Mouse (Mus musculus): ENCODE results near the gene Bco1. TPM values are rescaled to one million over a fixed set of nuclear protein-coding genes. Genes with fewer than 3 reads are reported as not detected.

Bco1 gene
- polyA plus RNA-seq, 1 experiment from 2014 or later: 0.11 TPM

GRCm38 (mm10) chr8:117125854-117126253 lies 30.2 kb downstream of the Bco1 start:
- H3K27ac ChIP-seq (ENCODE audit: low read length): no peak overlapping the region
- no peaks in the 10 kb centered on the region for H3K9me3 ChIP-seq (ENCODE audit: control insufficient read depth, low read length)
- no peak overlapping the region for H3K9ac ChIP-seq (replicated peaks; ENCODE audit: low read depth, low read length)
- H3K4me2 ChIP-seq (ENCODE audit: low read length): no peak overlapping the region
- no peak for ATAC-seq
- H3K36me3 ChIP-seq (ENCODE audit: control insufficient read depth, insufficient read depth): no peaks in the 10 kb centered on the region
- 96% methylated on average over 3 of the region's 3 CpGs for WGBS
- H3K27me3 ChIP-seq (replicated peaks; ENCODE audit: control insufficient read depth, insufficient read depth, low read length): no peaks in the 10 kb centered on the region
- H3K4me3 ChIP-seq (replicated peaks; ENCODE audit: low read length): no peak overlapping the region
- H3K4me1 ChIP-seq (replicated peaks; ENCODE audit: control insufficient read depth, insufficient read depth, low read length): no peaks in the 10 kb centered on the region

GRCm38 (mm10) chr8:117126411-117126810 lies 30.8 kb downstream of the Bco1 start:
- Histone ChIP-seq H3K36me3 (ENCODE audit: control insufficient read depth, insufficient read depth) (no peaks in the 10 kb centered on the region), H3K4me2 (ENCODE audit: low read length) (no peak overlapping the region), H3K9me3 (ENCODE audit: control insufficient read depth, low read length) (no peaks in the 10 kb centered on the region), H3K27ac (ENCODE audit: low read length) (no peak overlapping the region), H3K27me3 (replicated peaks; ENCODE audit: control insufficient read depth, insufficient read depth, low read length) (no peaks in the 10 kb centered on the region), H3K4me3 (replicated peaks; ENCODE audit: low read length) (no peak overlapping the region), H3K4me1 (replicated peaks; ENCODE audit: control insufficient read depth, insufficient read depth, low read length) (no peaks in the 10 kb centered on the region), H3K9ac (replicated peaks; ENCODE audit: low read depth, low read length) (no peak overlapping the region)
- 95% methylated on average over 3 of the region's 3 CpGs for WGBS
- ATAC-seq: no peak

- Histone ChIP-seq H3K27ac (ENCODE audit: low read length) (no peak overlapping the region), H3K4me3 (replicated peaks; ENCODE audit: low read length) (no peak overlapping the region), H3K4me2 (ENCODE audit: low read length) (no peak overlapping the region), H3K27me3 (replicated peaks; ENCODE audit: control insufficient read depth, insufficient read depth, low read length) (no peaks in the 10 kb centered on the region), H3K4me1 (replicated peaks; ENCODE audit: control insufficient read depth, insufficient read depth, low read length) (no peaks in the 10 kb centered on the region), H3K36me3 (ENCODE audit: control insufficient read depth, insufficient read depth) (no peaks in the 10 kb centered on the region), H3K9me3 (ENCODE audit: control insufficient read depth, low read length) (no peaks in the 10 kb centered on the region), H3K9ac (replicated peaks; ENCODE audit: low read depth, low read length) (no peak overlapping the region)
- ATAC-seq: no peak
- WGBS: 85% methylated on average over 8 of the region's 8 CpGs
Observed at GRCm38 (mm10) chr8:117127063-117127462, 31.4 kb downstream of the Bco1 start.

- Histone ChIP-seq H3K36me3 (ENCODE audit: control insufficient read depth, insufficient read depth) (no peaks in the 10 kb centered on the region), H3K4me2 (ENCODE audit: low read length) (no peak overlapping the region), H3K4me1 (replicated peaks; ENCODE audit: control insufficient read depth, insufficient read depth, low read length) (no peaks in the 10 kb centered on the region), H3K27me3 (replicated peaks; ENCODE audit: control insufficient read depth, insufficient read depth, low read length) (no peaks in the 10 kb centered on the region), H3K27ac (ENCODE audit: low read length) (no peak overlapping the region), H3K4me3 (replicated peaks; ENCODE audit: low read length) (no peak overlapping the region), H3K9ac (replicated peaks; ENCODE audit: low read depth, low read length) (no peak overlapping the region), H3K9me3 (ENCODE audit: control insufficient read depth, low read length) (no peaks in the 10 kb centered on the region)
- 92% methylated on average over 3 of the region's 3 CpGs for WGBS
- ATAC-seq: no peak
Observed at GRCm38 (mm10) chr8:117133702-117134101, 38.0 kb downstream of the Bco1 start.

- Histone ChIP-seq H3K9me3 (ENCODE audit: control insufficient read depth, low read length) (no peaks in the 10 kb centered on the region), H3K36me3 (ENCODE audit: control insufficient read depth, insufficient read depth) (no peaks in the 10 kb centered on the region), H3K27me3 (replicated peaks; ENCODE audit: control insufficient read depth, insufficient read depth, low read length) (no peaks in the 10 kb centered on the region), H3K9ac (replicated peaks; ENCODE audit: low read depth, low read length) (no peak overlapping the region), H3K27ac (ENCODE audit: low read length) (no peak overlapping the region), H3K4me1 (replicated peaks; ENCODE audit: control insufficient read depth, insufficient read depth, low read length) (no peaks in the 10 kb centered on the region), H3K4me2 (ENCODE audit: low read length) (no peak overlapping the region), H3K4me3 (replicated peaks; ENCODE audit: low read length) (no peak overlapping the region)
- ATAC-seq: no peak
- WGBS: 26% methylated on average over 4 of the region's 4 CpGs
Observed at GRCm38 (mm10) chr8:117136351-117136750, 40.7 kb downstream of the Bco1 start.

GRCm38 (mm10) chr8:117136763-117137162 lies 41.1 kb downstream of the Bco1 start:
- H3K4me2 ChIP-seq (ENCODE audit: low read length): no peak overlapping the region
- H3K9me3 ChIP-seq (ENCODE audit: control insufficient read depth, low read length): no peaks in the 10 kb centered on the region
- WGBS: 69% methylated on average over 2 of the region's 2 CpGs
- H3K36me3 ChIP-seq (ENCODE audit: control insufficient read depth, insufficient read depth): no peaks in the 10 kb centered on the region
- no peak overlapping the region for H3K27ac ChIP-seq (ENCODE audit: low read length)
- H3K27me3 ChIP-seq (replicated peaks; ENCODE audit: control insufficient read depth, insufficient read depth, low read length): no peaks in the 10 kb centered on the region
- no peak overlapping the region for H3K9ac ChIP-seq (replicated peaks; ENCODE audit: low read depth, low read length)
- H3K4me1 ChIP-seq (replicated peaks; ENCODE audit: control insufficient read depth, insufficient read depth, low read length): no peaks in the 10 kb centered on the region
- no peak for ATAC-seq
- no peak overlapping the region for H3K4me3 ChIP-seq (replicated peaks; ENCODE audit: low read length)

- Histone ChIP-seq H3K4me2 (ENCODE audit: low read length) (no peak overlapping the region), H3K9me3 (ENCODE audit: control insufficient read depth, low read length) (no peaks in the 10 kb centered on the region), H3K4me3 (replicated peaks; ENCODE audit: low read length) (no peak overlapping the region), H3K36me3 (ENCODE audit: control insufficient read depth, insufficient read depth) (no peaks in the 10 kb centered on the region), H3K9ac (replicated peaks; ENCODE audit: low read depth, low read length) (no peak overlapping the region), H3K27me3 (replicated peaks; ENCODE audit: control insufficient read depth, insufficient read depth, low read length) (no peaks in the 10 kb centered on the region), H3K27ac (ENCODE audit: low read length) (no peak overlapping the region), H3K4me1 (replicated peaks; ENCODE audit: control insufficient read depth, insufficient read depth, low read length) (no peaks in the 10 kb centered on the region)
- no peak for ATAC-seq
- WGBS: 78% methylated on average over 11 of the region's 11 CpGs
Observed at GRCm38 (mm10) chr8:117137357-117137756, 41.7 kb downstream of the Bco1 start.

GRCm38 (mm10) chr8:117148520-117148919 lies 52.9 kb downstream of the Bco1 start:
- H3K4me3 ChIP-seq (replicated peaks; ENCODE audit: low read length): no peak overlapping the region
- no peaks in the 10 kb centered on the region for H3K4me1 ChIP-seq (replicated peaks; ENCODE audit: control insufficient read depth, insufficient read depth, low read length)
- no peak overlapping the region for H3K9ac ChIP-seq (replicated peaks; ENCODE audit: low read depth, low read length)
- no peak overlapping the region for H3K27ac ChIP-seq (ENCODE audit: low read length)
- no peaks in the 10 kb centered on the region; the same call in 1 of the 2 replicates for H3K9me3 ChIP-seq (ENCODE audit: control insufficient read depth, low read length)
- H3K4me2 ChIP-seq (ENCODE audit: low read length): no peak overlapping the region
- ATAC-seq: no peak
- H3K36me3 ChIP-seq (ENCODE audit: control insufficient read depth, insufficient read depth): no peaks in the 10 kb centered on the region
- H3K27me3 ChIP-seq (replicated peaks; ENCODE audit: control insufficient read depth, insufficient read depth, low read length): no peaks in the 10 kb centered on the region
- WGBS: 91% methylated on average over 6 of the region's 6 CpGs

- H3K9ac ChIP-seq (replicated peaks; ENCODE audit: low read depth, low read length): no peak overlapping the region
Observed at GRCm38 (mm10) chr8:117156149-117156548, 60.5 kb downstream of the Bco1 start.

More at GRCm38 (mm10) chr8:117156149-117156548, 60.5 kb downstream of the Bco1 start:
- H3K4me1 ChIP-seq (replicated peaks; ENCODE audit: control insufficient read depth, insufficient read depth, low read length): peaks cover 27% of the 10 kb centered on the region
- WGBS: 89% methylated on average over 4 of the region's 4 CpGs
- no peak overlapping the region for H3K4me2 ChIP-seq (ENCODE audit: low read length)
- H3K9me3 ChIP-seq (ENCODE audit: control insufficient read depth, low read length): no peaks in the 10 kb centered on the region
- no peak overlapping the region for H3K27ac ChIP-seq (ENCODE audit: low read length)
- no peaks in the 10 kb centered on the region for H3K36me3 ChIP-seq (ENCODE audit: control insufficient read depth, insufficient read depth)
- H3K27me3 ChIP-seq (replicated peaks; ENCODE audit: control insufficient read depth, insufficient read depth, low read length): no peaks in the 10 kb centered on the region
- no peak for ATAC-seq
- no peak overlapping the region for H3K4me3 ChIP-seq (replicated peaks; ENCODE audit: low read length)
